Mouse (Mus musculus) left cerebral cortex, postnatal 4 days (tissue): ENCODE measurements around the gene Fam81b. TPM values are rescaled to one million over a fixed set of nuclear protein-coding genes. Genes with fewer than 3 reads are reported as not detected.
"Not testable (repeated sequence)": the region's sequence is repeated elsewhere in the genome, so short reads cannot be mapped to it uniquely, and the experiment has no call there.

ENCODE experiments used
- DNase-seq: peaks from one replicate; pipeline ENCODE4 v3.0.0-alpha.2; 2022
- intact Hi-C: fragments of 180-260 bp; cut with DNase I; formaldehyde crosslinking; loops from one replicate; pipeline ENCODE4 v1.15.1; 2025
- total RNA-seq, 2 experiments: library from RNA; stranded (reverse); gene quantifications; 2 replicates each; pipeline ENCODE4 v1.2.3; 2021

Gene Fam81b
- under 1 TPM in 1 of 2 experiments, not detected in 1; 0.26 TPM for total RNA-seq

- intact Hi-C loops: no loop called here
- DNase-seq: no peak
Observed at GRCm38 (mm10) chr13:76304637-76305122, at the start of gene Fam81b. Gene Fam81b, minus strand, starts transcription at chr13:76305072.

GRCm38 (mm10) chr13:76345941-76346340 is 41.1 kb upstream of the Fam81b start:
- DNase-seq, intact Hi-C loops: not testable (repeated sequence)

GRCm38 (mm10) chr13:76318635-76319034 is 13.8 kb upstream of the Fam81b start:
- intact Hi-C loops: no loop called here

GRCm38 (mm10) chr13:76311580-76311979 is 6.7 kb upstream of the Fam81b start:
- peak; percentile 22 for DNase-seq
- intact Hi-C loops: no loop called here

More at GRCm38 (mm10) chr13:76318635-76319034, 13.8 kb upstream of the Fam81b start:
- no peak for DNase-seq

- no peak for DNase-seq
- intact Hi-C loops: no loop called here
Observed at GRCm38 (mm10) chr13:76308811-76309210, 3.9 kb upstream of the Fam81b start.

- intact Hi-C loops: no loop called here
- DNase-seq: peak; percentile 83
Observed at GRCm38 (mm10) chr13:76305655-76306365, 938 bp upstream of the Fam81b start.

GRCm38 (mm10) chr13:76305241-76305640 is 369 bp upstream of the Fam81b start:
- no peak for DNase-seq
- intact Hi-C loops: no loop called here

- intact Hi-C loops: no loop called here
- no peak for DNase-seq
Observed at GRCm38 (mm10) chr13:76304201-76304600, 671 bp downstream of the Fam81b start.

GRCm38 (mm10) chr13:76303160-76303559 is 1.7 kb downstream of the Fam81b start:
- DNase-seq: no peak
- intact Hi-C loops: no loop called here

- DNase-seq: no peak
- intact Hi-C loops: no loop called here
Observed at GRCm38 (mm10) chr13:76302056-76302455, 2.8 kb downstream of the Fam81b start.

GRCm38 (mm10) chr13:76292050-76292449 is 12.8 kb downstream of the Fam81b start:
- no peak for DNase-seq
- intact Hi-C loops: no loop called here

- intact Hi-C loops: no loop called here
- no peak for DNase-seq
Observed at GRCm38 (mm10) chr13:76284597-76284996, 20.3 kb downstream of the Fam81b start.

- intact Hi-C loops: no loop called here
- DNase-seq: no peak
Observed at GRCm38 (mm10) chr13:76264361-76265026, 40.4 kb downstream of the Fam81b start.

- intact Hi-C loops: no loop called here
- DNase-seq: no peak
Observed at GRCm38 (mm10) chr13:76258766-76259165, 46.1 kb downstream of the Fam81b start.

- no peak for DNase-seq
- intact Hi-C loops: no loop called here
Observed at GRCm38 (mm10) chr13:76256350-76256749, 48.5 kb downstream of the Fam81b start.

- intact Hi-C loops: no loop called here
- DNase-seq: no peak
Observed at GRCm38 (mm10) chr13:76250092-76250491, 54.8 kb downstream of the Fam81b start.

- intact Hi-C loops: no loop called here
Observed at GRCm38 (mm10) chr13:76249066-76249465, 55.8 kb downstream of the Fam81b start.

GRCm38 (mm10) chr13:76215397-76215796 is 89.5 kb downstream of the Fam81b start:
- intact Hi-C loops: no loop called here
- DNase-seq: no peak

More at GRCm38 (mm10) chr13:76249066-76249465, 55.8 kb downstream of the Fam81b start:
- no peak for DNase-seq

- intact Hi-C loops: loop anchor here (5.0 kb wide), 1 partner anchor 467 kb away; no protein-coding TSS in a partner anchor
- DNase-seq: no peak
Observed at GRCm38 (mm10) chr13:76214928-76215327, 89.9 kb downstream of the Fam81b start.

GRCm38 (mm10) chr13:76199943-76200342 is 104.9 kb downstream of the Fam81b start:
- intact Hi-C loops: no loop called here
- DNase-seq: no peak

- intact Hi-C loops: no loop called here
- no peak for DNase-seq
Observed at GRCm38 (mm10) chr13:76197297-76197848, 107.5 kb downstream of the Fam81b start.
